Mouse (Mus musculus): ENCODE results near the gene Hvcn1. TPM values are rescaled to one million over a fixed set of nuclear protein-coding genes. Genes with fewer than 3 reads are reported as not detected.

Hvcn1 gene
- total RNA-seq, 2 experiments from 2014 or later: 1.7 to 6.8 TPM

DNA sequence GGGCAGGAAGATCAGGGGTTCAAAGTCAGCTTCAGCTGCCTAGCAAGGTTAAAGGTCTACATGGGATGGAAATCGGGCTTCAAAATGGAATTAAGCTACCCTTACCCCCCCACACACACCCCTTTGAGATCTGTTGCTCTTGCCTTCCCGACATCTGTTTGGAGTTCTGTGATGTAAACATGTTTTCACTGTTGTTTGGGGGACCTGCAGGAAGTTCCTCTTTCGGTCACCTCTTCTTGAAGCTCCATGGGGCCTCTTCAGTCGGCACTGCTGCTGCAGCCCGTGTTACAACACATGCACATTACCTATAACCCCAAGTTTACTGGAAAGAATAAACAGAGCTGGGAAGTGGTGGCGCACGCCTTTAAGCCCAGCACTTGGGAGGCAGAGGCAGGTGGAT is 60.5 kb downstream of the Hvcn1 start:
- DNase-seq: peak in 1 of 2 experiments; percentile 6

DNA sequence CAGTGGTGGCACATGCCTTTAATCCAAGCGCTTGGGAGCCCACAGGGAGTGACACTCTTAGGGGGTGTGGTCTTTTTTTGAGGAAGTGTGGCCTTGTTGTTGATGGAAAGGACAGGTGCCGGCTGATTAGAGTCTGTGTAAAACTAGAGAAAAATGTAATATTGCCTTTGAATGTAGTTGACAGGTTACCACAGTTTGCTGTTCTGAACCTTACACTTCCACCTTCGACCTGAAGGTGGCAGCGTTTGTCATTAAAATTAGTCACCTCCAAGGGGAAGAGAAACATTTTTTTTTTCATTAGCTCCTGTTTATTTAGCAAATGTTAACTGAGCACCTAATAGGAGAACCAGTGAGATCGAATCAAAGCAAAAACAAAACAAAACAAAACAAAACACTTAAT is 61.3 kb downstream of the Hvcn1 start:
- DNase-seq: peak; percentile 76 to 93

DNA sequence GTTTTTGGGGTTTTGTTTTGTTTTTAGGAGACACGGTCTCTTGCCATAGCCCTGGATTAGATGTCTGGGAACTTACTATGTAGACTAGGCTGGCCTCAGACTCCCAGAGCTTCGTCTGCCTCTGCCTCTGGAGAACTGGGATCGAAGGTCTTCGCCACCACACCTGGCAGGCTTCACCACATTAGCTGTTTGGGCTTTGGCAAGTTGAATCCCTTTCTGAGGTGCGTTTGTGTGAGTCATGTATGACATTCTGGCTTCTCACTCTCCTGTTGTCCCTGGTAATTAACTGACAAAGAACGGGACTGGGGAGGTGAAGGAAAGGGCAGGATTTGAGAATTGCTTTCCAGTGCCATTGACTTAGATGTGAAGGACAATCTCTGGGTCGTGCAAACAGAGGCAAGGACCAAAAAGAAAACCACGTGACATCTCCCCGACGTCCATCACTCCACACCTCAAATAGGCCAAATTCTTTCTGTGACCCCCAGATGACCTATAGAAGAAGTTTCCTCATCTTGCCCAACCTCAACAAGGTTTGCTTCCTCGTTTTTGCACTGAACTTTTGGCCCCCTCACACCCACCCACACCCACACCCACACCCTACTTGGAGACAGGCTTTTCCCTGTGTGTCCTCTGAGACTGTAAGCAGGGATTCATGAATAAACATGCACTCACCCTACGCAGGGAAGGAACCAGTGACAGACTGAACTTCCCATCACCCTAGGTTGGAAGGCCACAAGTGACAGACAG is 62.4 kb downstream of the Hvcn1 start:
- no peak for DNase-seq

DNA sequence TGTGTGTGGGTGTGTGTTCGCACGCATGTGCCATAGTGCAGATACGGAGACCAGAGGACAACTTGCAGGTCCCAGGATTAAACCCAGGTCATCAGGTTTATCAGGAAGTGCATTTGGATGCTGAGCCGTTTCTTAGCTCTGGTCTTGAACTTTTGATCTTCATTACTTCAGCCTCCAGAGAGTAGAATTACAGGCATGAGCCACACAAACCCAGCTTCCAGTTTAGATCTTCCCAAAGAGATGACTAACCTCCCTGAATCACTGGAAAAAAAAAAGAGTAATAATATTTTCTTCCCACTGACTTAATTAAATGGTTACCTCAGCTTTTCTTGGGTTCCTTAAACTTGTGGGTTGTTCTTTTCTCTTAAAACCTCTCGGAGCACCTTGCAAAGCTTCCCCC is 66.2 kb downstream of the Hvcn1 start:
- no peak for DNase-seq

DNA sequence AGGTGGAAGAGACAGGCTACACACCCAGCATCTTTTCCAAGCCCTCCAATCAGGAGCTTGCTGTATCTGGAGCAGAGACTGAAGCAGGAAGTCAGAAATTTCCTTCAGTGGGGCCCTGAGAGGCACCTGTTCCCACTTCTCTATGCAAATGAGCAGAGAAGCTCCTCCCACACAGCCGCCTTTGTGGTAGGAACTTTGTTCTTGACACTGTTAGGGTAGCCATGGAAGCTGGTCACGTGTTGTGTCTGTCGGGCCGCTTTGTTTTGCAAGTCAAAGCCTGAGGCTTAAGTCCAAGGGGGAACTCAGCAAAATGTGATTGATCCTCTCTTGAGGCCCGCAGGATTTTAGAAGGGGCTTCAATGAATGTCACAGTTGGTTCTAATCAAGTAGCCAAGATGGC is 68.2 kb downstream of the Hvcn1 start:
- DNase-seq: peak; percentile 22 to 59

DNA sequence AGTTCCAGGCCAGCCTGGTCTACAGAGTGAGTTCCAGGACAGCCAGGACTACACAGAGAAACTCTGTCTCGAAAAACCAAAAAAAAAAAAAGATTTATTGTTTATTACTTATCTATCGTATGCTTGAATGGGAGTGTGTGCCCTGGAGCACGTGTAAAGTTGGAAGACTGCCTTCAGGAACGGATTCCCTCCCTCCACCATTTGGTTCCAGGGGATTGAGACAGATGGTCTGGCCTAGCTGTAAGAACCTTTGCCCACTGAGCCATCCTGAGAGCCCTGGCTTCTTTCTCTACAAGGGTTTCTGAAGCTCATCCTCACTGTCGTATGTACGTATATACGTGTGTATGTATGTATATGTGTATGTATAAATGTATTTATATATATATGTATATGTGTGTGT is 72.3 kb downstream of the Hvcn1 start:
- DNase-seq: no peak

DNA sequence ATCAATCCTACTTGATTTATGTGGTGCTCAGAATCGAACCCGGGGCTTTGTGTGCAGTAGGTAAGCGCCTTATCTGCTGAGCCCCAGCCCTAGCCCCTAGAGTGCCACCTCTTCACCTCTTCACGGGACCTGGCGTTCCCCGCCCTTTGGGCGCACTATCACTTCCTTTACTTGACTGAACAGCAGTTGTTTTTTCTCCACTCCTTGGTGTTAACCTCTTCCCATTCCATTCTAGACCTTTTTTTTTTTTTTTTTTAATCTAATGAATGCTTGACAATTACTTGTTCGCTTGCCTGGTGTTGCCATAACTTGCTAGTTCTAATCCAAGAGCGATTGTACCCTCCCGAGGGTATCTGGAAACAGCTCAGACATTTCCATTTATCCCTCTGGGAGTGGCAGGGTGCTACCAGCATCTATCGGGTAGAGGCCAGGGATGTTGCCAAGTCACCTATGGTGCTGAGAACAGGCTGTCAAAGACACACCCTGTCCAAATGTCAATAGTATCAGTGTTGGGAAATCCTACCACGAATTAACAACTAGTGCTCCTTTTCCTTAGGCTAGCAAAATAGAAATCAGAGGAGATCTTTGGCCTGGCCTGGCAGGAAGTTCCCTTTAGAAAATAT is 73.3 kb downstream of the Hvcn1 start:
- DNase-seq: no peak

DNA sequence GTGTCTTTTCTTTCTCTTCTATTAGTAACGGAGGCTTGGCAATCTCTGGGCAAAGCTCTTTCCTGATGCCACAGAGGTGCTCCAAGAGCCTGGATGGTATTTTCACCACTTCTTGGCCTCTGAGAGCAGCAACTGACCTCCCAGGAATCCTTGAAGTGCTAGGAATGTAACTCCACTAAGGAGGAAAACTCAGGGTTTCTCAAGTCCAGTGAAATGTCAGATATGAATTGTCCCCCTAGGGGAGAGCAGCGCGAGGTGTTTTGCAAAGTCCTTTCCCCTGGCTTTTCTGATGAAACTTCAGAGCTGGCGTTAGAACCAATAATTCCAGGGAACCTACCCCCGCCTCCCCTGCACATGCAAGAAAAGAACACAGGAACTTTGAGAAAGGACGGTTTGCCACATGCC is 73.8 kb downstream of the Hvcn1 start:
- DNase-seq: no peak

DNA sequence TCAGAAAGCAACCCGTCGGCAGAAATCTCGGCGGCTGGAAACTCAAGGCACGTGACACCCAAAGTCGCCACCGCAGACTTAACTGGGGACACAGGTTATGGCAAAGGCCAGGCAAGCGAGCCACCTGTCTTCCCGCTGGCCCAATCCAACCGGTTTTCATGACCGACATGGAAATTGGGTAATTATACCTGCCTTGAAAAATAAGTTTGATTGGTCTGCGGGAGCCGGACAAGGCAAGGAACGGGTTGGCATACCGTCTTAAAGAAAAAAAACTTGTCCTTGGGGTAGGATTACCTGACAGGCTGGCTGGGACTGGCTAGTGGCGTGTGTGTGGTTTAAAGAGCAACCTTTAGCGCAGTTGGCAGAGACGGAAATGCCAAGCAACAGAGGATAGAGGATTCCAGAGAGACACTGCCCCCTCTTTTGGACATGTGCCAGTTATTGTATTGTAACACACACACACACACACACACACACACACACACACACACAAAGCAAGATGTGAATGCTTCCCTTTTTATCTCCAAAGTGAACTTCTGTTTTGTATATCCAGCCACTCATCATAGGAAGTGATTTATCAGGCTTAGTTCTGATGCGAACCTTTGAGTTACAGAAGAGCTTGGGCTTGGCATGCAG is 74.3 kb downstream of the Hvcn1 start:
- peak; percentile 55 to 61 for DNase-seq

DNA sequence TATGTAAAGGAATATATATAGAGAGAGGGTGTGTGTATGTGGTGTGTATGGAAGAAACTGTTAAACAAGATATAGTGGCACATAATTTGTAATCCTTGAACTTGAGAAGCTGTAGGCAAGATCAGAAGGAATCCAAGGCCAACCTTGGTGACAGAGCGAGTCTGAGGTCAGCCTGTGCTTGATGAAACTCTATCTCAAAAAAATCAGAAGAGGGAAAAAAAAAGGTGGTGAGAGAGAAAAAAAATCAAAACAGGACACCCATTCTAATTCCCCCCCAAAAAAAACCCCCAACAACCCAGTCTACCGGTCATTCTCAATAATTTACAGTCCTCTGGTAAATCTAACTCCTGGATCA is 77.2 kb downstream of the Hvcn1 start:
- DNase-seq: no peak

DNA sequence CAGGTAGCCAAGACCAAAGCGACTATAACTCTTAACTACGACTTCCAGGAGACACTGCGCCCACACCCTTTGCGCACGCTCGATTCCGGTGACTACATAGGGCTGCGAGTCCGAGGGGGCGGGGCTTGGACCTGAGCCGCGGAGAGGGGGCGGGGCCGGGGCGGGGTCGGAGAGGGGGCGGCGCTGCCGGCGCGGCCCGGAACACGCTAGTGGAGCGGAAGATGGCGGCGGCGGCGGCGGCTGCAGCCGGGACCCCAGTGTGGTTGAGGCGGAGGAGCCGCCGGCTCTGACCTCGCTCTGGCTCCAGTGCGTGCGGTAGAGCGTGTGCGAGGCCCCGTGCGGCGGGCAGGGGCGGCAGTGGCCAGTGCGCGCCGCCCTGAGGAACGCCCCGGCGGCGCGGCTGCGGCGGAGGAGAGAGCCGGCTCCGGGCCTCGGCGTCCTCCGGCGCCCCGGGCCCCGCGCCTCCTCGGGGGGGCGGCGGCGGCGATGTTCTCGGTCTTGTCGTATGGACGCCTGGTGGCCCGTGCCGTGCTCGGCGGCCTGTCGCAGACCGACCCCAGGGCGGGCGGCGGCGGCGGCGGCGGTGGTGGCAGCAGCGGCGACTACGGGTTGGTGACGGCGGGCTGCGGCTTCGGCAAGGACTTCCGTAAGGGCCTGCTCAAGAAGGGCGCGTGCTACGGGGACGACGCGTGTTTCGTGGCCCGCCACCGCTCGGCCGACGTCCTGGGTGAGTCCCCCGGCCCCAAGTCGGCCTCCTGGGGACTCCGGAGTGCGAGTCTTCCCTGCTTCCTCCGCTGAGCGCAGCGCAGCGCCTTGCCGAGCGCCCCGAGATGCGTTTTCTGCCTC is 77.8 kb downstream of the Hvcn1 start, which contains the start of gene Pptc7:
Gene Pptc7, plus strand, starts transcription at position 183 of the 846 bp plus-strand sequence.
- peak; percentile 90 to 93 for DNase-seq

DNA sequence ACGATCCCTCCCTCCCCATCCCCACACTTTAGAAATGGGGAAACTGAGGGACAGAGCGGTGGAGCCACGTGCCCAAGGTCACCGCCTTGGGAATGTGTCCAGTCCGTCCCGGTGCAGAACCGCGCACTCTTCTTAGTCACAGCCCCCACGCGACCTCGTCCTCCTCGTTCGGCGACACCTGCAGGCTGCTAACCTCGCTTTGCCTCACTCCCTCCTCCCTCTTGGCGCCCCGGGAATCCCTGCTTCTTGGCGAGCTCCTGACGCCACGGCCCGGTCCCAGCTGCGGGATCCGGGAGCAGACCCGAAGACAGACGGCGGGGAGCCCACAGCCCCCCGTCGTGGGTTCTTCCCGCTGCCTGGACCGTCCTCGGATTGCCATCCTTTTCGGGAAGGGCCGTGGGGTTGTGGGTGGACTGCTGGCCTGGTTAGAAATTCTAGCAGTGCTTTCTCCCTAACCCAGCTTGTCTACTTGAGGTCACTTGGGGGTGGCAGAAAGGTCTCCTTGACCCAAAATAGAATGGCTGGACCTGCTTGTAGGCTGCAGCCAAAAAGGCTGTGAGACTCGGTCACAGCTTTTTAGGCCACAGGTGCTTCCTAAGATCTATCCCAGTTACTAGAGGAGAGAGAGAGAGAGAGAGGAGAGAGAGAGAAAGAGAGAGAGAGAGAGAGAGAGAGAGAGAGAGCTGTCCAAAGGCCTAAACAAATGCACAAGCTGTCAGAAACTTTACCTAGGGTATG is 78.6 kb downstream of the Hvcn1 start:
- peak; percentile 66 to 68 for DNase-seq

DNA sequence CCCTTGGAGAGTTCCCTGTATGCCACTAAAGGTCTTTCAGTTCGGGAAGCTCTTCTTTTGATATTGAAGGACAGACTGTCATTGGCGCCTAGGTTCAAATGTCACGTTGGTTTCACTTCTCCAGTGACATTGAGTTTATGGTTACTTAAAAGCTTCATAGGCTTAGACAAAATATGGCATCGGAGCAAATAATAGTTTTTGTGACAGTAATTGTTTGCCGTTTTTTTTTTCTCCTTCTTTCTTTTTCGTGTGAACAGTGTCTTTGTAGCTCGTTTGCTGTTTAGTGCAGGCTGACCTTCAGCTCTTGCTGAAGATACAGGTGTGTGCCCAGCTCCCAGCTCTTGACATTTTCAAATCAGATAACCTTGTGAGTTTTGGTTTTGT is 79.2 kb downstream of the Hvcn1 start:
- DNase-seq: peak in 1 of 2 experiments; percentile 29

DNA sequence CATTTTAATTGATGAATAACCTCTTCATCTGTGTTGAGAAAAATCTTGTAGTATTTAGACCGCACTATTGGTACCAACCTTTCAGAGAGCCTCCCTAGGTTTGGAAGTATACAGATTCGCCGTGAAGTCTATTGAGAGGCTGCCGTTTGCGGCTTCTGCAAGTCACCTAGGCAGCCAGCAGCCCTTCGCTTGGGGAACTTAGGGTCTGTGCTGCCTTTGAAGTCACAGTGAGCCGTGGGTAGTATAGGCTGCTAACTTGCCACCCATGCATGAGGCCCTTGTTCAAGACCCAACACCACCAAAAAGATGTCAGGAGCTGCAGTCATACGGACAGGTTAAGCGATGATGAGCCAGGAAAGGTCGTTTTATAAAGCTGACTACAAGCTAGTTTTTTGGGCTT is 79.6 kb downstream of the Hvcn1 start:
- peak in 1 of 2 experiments; percentile 28 for DNase-seq

DNA sequence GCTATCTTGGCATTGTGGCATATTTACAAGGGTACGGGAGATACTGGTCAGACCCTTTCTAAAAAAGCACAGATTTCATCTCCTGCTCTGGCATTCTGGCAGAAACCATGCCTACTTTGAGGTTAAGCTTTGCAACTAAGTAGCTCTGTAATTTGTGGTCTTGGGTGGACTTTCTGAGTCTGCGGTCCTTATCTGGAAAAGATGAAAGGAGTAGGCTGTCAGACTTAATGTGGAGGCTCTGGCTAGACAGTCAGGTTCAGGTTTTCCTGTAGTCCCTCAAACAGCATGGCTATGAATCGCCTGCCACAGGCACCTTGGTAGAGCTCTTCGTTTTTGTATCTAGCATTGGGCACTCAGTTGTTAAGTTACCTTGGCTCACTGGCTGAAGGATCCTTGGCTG is 80.4 kb downstream of the Hvcn1 start:
- DNase-seq: peak in 1 of 2 experiments; percentile 16

DNA sequence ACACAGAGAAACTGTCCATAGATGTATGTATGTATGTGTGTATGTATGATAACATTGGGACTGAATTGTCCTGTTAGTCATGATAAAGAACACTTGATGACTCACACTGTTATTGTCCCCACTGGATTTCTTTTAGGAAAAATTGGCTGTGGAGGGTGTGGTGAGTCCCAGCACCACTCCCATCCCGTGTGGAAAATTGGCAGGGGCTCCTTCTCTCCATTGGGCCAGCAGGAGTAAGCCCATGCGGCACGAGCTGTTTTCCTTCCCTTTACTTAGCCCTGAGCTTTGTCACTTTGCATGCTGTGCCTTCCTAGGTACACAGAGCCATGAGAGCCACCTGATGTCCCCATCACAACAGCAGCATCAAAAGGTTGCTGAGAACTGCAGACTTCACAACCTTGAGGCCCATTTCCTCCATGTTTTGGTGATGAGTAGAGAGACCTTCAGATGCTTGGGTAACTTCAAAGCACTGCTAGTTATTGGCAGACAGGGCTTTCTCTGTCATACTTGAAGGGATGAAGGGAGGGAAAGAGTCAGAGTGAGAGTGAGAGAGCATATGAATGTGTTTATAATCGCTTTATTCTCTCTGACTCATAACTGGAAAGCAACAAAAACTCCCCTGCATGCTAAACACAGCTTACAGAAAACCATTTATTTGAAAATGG is 81.7 kb downstream of the Hvcn1 start:
- peak; percentile 59 to 74 for DNase-seq

DNA sequence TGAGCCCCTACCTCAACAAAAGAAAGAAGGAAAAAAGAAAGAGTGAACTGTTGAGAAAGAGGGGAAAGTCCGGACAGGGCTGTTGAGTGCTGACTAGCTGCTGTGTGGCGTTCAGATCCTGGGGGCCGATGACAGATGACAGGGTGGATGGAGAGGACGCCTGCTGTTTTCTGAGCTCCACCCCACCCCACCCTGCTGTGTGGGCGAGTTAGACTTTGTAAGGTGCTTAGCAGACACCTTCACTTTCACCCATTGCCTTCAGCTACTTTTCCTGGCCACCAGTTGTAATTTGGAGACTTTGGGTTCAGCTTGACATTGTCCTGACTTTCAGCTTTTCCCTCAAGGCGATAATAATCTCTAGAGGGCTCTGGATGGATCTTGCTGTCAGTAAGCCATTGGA is 84.5 kb downstream of the Hvcn1 start:
- no peak for DNase-seq
